Mouse (Mus musculus) heart, adult 9 months (tissue): Measurements from ENCODE around the gene Mov10.
"Not testable (repeated sequence)": the region's sequence is repeated elsewhere in the genome, so short reads cannot be mapped to it uniquely, and the experiment has no call there.

ENCODE experiments used
- DNase-seq, 2 experiments: peaks; one replicate each; pipeline ENCODE4 v3.0.0; 2022; ENCODE audit warnings: low spot score in 2 of 2

The Mov10 gene

DNA sequence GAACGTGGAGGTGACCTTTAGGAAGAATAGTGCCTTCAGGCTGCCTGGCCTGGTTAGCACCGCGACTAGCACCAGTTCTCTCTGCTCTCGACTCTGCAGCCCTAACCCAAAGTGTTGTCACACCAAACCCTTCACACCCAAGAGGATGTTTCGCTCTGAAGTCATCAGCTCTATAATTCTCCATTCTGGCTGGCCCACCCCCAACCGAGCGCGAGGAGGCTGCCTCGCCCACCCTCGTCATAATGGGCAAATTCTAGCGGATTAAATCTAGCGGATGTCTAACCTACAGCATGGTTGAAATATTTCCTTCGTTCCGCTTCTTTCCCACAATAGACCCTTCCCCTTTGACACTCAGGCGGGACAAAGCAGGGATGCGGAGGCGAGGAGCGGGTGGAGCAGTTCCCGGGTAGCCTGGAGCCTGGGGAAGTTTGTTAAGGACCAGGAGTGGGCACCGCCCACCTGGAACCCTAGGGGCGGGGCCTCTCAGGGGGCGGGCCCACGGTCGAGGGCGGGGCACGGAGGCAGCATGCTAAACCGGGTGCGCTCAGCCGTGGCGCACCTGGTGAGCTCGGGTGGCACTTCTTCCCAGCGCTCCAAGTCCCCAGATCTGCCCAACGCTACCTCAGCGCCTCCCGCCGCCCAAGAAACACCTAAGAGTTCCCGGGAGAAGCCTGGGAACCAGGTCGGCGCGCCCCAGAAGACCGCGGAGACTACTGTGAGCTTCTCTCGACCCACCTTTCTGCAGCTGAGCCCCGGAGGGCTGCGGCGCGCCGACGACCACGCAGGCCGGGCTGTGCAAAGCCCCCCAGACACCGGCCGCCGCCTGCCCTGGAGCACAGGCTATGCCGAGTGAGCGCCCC is 37.6 kb downstream of the Mov10 start, which contains the start of gene Ppm1j:
Gene Ppm1j (plus strand): TSS at position 496 of the 860 bp plus-strand sequence.
- DNase-seq, result peak; percentile 76 to 84

DNA sequence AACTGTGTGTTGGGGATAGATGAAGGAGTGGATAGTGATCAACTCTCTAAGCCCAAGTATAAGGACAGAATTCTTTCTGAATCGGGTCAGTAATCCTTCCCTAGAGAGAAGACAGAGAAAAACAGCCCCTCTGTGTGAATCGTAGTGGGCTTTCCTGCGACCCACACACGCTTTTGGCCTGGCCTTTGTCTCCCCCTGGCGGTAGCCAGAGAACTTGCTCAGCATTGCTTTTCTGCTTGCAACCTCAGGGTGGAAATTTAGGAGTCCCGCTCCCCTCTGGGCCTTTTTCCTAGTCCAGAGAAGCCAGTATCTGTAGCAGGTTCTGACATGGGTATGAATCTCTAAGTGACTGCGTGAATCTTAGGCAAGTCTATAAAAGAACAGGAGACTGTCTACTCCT is 38.4 kb downstream of the Mov10 start:
- no peak for DNase-seq

DNA sequence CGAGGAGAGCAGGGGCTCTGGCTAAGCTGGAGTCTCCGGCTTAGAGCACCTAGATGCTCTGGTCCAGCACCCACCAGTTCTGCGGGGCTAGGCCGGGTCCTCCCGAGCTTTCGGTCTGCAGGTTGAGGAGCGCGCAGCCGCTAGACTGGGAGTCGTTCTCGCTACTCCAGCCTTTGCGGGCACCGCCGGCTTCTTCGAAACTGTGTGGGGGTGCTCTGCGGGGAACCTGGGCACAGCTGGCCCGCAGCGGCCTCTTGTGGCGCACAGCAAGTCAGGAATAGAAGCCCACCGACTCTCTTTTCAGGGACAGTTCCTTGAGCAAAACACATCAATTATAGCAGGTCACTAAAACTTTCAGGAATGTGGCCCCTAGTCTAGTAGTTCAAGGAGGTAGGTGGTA is 41.0 kb downstream of the Mov10 start:
- DNase-seq, result no peak

GRCm38 (mm10) chr3:104773301-104773700 is 45.1 kb downstream of the Mov10 start:
- DNase-seq, result no peak

GRCm38 (mm10) chr3:104771460-104771859 is 46.9 kb downstream of the Mov10 start:
- DNase-seq, result no peak

GRCm38 (mm10) chr3:104770918-104771317 is 47.4 kb downstream of the Mov10 start:
- DNase-seq, result no peak

GRCm38 (mm10) chr3:104770035-104770434 is 48.3 kb downstream of the Mov10 start:
- no peak for DNase-seq

- no peak for DNase-seq
Observed at GRCm38 (mm10) chr3:104769135-104769534, 49.2 kb downstream of the Mov10 start.

GRCm38 (mm10) chr3:104767716-104768115 is 50.6 kb downstream of the Mov10 start:
- no peak for DNase-seq

DNA sequence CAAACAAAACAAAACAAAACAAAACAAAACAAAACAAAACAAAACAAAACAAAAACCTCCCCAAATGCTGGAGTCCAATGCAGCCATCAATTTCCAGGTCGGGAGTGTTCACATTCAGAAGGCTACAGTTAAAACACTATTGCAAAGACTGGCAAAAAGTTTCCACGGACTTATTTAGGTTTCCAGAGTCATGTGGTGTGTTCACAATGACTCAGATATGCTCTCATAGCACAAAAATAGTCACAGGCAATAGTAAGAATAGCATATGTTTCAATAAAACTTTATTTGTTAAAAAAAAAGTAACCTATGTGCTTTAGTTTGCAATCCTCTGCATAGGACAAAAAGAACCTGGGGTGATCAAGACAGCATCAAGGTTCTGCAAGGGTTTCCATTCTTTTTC is 51.2 kb downstream of the Mov10 start:
- no peak for DNase-seq

DNA sequence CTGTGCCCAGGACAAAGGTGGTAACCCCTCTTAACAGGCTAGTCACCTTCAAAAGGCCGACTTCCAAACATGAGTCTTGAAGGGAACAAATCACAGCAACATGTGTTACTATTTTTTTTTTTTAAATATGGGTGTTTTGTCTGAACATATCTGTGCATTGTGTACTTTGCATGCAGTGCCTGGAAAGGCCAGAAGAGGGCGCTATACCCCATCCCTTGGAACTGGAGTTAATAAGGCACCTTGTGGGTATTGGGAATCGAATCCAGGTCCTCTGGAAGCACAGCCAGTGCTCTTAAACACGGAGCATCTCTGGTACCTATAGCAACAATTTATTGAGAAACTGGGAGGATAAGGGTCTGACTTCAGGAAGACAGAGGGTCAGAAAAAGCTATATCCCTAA is 53.3 kb downstream of the Mov10 start:
- no peak for DNase-seq

DNA sequence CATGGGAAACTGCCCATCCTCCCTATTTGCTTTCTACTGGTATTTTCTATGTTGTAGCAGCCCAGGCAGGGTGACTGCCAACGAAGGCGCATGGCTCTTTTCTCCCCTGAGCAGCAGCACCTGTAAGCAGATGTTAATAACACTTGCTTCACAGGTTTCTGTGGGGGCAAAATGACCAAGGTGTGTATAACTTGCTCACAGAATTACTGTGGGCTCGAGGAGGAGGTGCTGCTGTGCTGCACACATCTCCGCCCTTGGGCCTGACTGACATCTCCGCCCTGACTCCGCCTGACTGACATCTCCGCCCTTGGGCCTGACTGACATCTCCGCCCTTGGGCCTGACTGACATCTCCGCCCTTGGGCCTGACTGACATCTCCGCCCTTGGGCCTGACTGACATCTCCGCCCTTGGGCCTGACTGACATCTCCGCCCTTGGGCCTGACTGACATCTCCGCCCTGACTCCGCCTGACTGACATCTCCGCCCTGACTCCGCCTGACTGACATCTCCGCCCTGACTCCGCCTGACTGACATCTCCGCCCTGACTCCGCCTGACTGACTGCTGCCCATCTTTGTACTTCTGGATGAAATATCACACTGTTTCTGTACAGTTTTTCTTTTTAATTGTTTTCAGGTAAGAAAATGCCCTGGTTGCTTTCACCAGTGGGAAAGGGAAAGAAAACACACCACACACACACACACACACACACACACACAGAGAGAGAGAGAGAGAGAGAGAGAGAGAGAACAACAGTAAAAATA is 56.1 kb downstream of the Mov10 start:
- DNase-seq, result not testable (repeated sequence)

DNA sequence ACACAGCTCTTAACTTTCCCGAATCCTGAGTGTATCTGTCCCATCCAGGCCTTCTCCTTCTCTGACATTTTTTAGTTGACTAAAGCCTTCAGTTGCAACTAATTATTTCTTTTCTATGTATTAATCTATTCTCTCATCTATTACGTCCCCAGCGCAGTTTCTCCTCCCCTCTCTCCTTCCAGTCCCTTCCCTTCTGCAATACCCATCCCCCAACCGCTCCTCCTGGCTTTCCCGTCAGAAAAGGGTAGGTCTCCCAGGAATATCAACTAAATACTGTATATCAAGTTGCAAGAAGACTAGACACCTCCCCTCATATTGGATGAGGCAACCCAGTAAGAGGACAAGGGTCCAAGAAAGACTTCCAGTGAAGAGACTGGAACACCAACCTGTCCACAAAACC is 59.5 kb downstream of the Mov10 start:
- no peak for DNase-seq

GRCm38 (mm10) chr3:104758406-104758805 is 60.0 kb downstream of the Mov10 start:
- peak; percentile 20 to 24 for DNase-seq

DNA sequence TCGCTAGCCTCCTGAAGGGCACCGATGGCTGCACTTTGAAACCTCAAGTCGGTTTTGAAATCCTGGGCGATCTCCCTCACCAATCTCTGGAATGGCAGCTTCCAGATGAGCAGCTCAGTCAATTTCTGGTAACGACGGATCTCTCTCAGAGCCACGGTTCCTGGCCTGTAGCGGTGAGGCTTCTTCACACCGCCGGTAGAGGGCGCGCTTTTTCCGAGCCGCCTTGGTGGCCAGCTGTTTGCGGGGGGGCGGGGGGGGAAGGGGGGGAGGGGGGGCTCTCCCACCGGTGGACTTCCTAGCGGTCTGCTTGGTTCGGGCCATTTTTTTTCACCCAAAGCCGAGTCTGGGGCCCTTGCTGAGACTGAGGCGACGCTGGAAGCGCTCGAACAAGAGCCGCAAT is 65.5 kb downstream of the Mov10 start:
- not testable (repeated sequence) for DNase-seq
